Mouse (Mus musculus): ENCODE measurements around the gene Gfpt1. TPM values are rescaled to one million over a fixed set of nuclear protein-coding genes. Genes with fewer than 3 reads are reported as not detected.
A peak's percentile ranks its signal among the peaks of the same experiment; 100 is the strongest.
"Not testable (repeated sequence)": the region's sequence is repeated elsewhere in the genome, so short reads cannot be mapped to it uniquely, and the experiment has no call there.

The Gfpt1 gene
- polyA plus RNA-seq, 1 experiment: 11.9 TPM

- no peak overlapping the region for H3K4me3 ChIP-seq (ENCODE audit: insufficient read depth, low read depth, low read length)
- peak; percentile 41 for DNase-seq
- TF ChIP-seq CTCF (conservative IDR thresholded peaks at IDR 0.05; ENCODE audit: insufficient read depth, insufficient read length, low read depth, low read length) (no peak), POLR2A (IDR thresholded peaks at IDR 0.05; ENCODE audit: low read depth, low read length) (no peak)
- H3K4me1 ChIP-seq (ENCODE audit: control insufficient read depth, insufficient read depth, low read length): peaks cover 5% of the 10 kb centered on the region; the same call in 1 of the 2 replicates
- WGBS: 62% methylated on average over 7 of the region's 7 CpGs
- peaks cover 3% of the 10 kb centered on the region; the same call in 1 of the 2 replicates for H3K36me3 ChIP-seq (ENCODE audit: control insufficient read depth, insufficient read depth, low read length)
- no peak overlapping the region for H3K27ac ChIP-seq (ENCODE audit: insufficient read depth, low read depth, low read length)
- H3K27me3 ChIP-seq (replicated peaks; ENCODE audit: control insufficient read depth, insufficient read depth, low read length): no peaks in the 10 kb centered on the region
Observed at GRCm38 (mm10) chr6:87026980-87027379, 15.7 kb upstream of the Gfpt1 start.

- no peak overlapping the region for H3K27ac ChIP-seq (ENCODE audit: insufficient read depth, low read depth, low read length)
- H3K27me3 ChIP-seq (replicated peaks; ENCODE audit: control insufficient read depth, insufficient read depth, low read length): no peaks in the 10 kb centered on the region
- no peak overlapping the region for H3K4me3 ChIP-seq (ENCODE audit: insufficient read depth, low read depth, low read length)
- DNase-seq: no peak
- H3K4me1 ChIP-seq (ENCODE audit: control insufficient read depth, insufficient read depth, low read length): peaks cover 5% of the 10 kb centered on the region; the same call in 1 of the 2 replicates
- peaks cover 1% of the 10 kb centered on the region; the same call in 1 of the 2 replicates for H3K36me3 ChIP-seq (ENCODE audit: control insufficient read depth, insufficient read depth, low read length)
- TF ChIP-seq POLR2A (IDR thresholded peaks at IDR 0.05; ENCODE audit: low read depth, low read length) (no peak), CTCF (conservative IDR thresholded peaks at IDR 0.05; ENCODE audit: insufficient read depth, insufficient read length, low read depth, low read length) (no peak)
Observed at GRCm38 (mm10) chr6:87028881-87029280, 13.8 kb upstream of the Gfpt1 start.

DNA sequence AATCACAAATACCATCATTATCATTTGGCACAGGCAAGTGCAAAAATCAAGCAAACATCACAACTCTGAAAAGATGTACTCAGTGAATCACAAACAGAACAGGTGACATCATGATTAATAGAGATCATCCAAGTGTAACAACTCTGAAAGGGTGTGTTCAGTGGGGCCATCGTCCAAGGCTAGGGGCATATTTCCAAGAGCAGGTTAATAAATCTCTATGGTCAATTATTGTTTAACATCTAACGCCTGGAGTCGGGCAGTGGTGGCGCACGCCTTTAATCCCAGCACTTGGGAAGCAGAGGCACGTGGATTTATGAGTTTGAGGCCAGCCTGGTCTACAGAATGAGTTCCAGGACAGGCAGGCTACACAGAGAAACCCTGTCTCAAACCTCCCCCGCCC, 11.3 kb upstream of the Gfpt1 start:
- not testable (repeated sequence) for H3K36me3 ChIP-seq (ENCODE audit: control insufficient read depth, insufficient read depth, low read length); H3K27me3 ChIP-seq (replicated peaks; ENCODE audit: control insufficient read depth, insufficient read depth, low read length); H3K4me1 ChIP-seq (ENCODE audit: control insufficient read depth, insufficient read depth, low read length); H3K27ac ChIP-seq (ENCODE audit: insufficient read depth, low read depth, low read length); H3K4me3 ChIP-seq (ENCODE audit: insufficient read depth, low read depth, low read length)
- peak; percentile 90 for DNase-seq
- 34% methylated on average over 7 of the region's 7 CpGs for WGBS

GRCm38 (mm10) chr6:87032401-87032800, 10.2 kb upstream of the Gfpt1 start:
- no peak overlapping the region for H3K4me3 ChIP-seq (ENCODE audit: insufficient read depth, low read depth, low read length)
- peak; percentile 84 for DNase-seq
- no peaks in the 10 kb centered on the region for H3K27me3 ChIP-seq (replicated peaks; ENCODE audit: control insufficient read depth, insufficient read depth, low read length)
- H3K27ac ChIP-seq (ENCODE audit: insufficient read depth, low read depth, low read length): no peak overlapping the region
- peaks cover 5% of the 10 kb centered on the region; the same call in 1 of the 2 replicates for H3K4me1 ChIP-seq (ENCODE audit: control insufficient read depth, insufficient read depth, low read length)
- 59% methylated on average over 3 of the region's 3 CpGs for whole genome bisulfite sequencing
- TF ChIP-seq CTCF (conservative IDR thresholded peaks at IDR 0.05; ENCODE audit: insufficient read depth, insufficient read length, low read depth, low read length) (no peak), POLR2A (IDR thresholded peaks at IDR 0.05; ENCODE audit: low read depth, low read length) (no peak)
- no peaks in the 10 kb centered on the region; the same call in 1 of the 2 replicates for H3K36me3 ChIP-seq (ENCODE audit: control insufficient read depth, insufficient read depth, low read length)

DNA sequence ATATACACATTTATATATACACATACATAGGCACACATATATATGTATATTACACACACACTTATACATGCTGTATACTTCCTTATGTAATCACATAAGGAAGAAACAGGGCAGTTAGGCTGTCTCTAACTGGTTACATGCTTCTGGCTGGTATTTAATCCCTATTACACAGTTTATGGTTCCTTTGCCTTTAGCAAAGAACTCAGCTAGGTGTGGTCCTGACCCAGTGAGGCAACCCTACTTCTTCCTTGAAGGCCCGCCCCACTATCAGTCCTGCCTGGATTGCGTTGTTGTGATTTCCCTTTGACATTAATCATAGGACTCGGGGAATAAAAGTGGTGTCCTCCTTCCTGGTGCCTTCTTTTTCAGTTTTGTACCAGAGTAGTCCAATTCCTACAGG, 8.3 kb upstream of the Gfpt1 start:
- no peak overlapping the region for H3K27ac ChIP-seq (ENCODE audit: insufficient read depth, low read depth, low read length)
- no peak overlapping the region for H3K4me3 ChIP-seq (ENCODE audit: insufficient read depth, low read depth, low read length)
- WGBS: 79% methylated on average over 3 of the region's 3 CpGs
- peaks cover 5% of the 10 kb centered on the region; the same call in 1 of the 2 replicates for H3K4me1 ChIP-seq (ENCODE audit: control insufficient read depth, insufficient read depth, low read length)
- no peak for TF ChIP-seq CTCF (conservative IDR thresholded peaks at IDR 0.05; ENCODE audit: insufficient read depth, insufficient read length, low read depth, low read length)
- TF ChIP-seq POLR2A (IDR thresholded peaks at IDR 0.05; ENCODE audit: low read depth, low read length): no peak
- H3K27me3 ChIP-seq (replicated peaks; ENCODE audit: control insufficient read depth, insufficient read depth, low read length): no peaks in the 10 kb centered on the region
- no peak for DNase-seq
- no peaks in the 10 kb centered on the region; the same call in 1 of the 2 replicates for H3K36me3 ChIP-seq (ENCODE audit: control insufficient read depth, insufficient read depth, low read length)

DNA sequence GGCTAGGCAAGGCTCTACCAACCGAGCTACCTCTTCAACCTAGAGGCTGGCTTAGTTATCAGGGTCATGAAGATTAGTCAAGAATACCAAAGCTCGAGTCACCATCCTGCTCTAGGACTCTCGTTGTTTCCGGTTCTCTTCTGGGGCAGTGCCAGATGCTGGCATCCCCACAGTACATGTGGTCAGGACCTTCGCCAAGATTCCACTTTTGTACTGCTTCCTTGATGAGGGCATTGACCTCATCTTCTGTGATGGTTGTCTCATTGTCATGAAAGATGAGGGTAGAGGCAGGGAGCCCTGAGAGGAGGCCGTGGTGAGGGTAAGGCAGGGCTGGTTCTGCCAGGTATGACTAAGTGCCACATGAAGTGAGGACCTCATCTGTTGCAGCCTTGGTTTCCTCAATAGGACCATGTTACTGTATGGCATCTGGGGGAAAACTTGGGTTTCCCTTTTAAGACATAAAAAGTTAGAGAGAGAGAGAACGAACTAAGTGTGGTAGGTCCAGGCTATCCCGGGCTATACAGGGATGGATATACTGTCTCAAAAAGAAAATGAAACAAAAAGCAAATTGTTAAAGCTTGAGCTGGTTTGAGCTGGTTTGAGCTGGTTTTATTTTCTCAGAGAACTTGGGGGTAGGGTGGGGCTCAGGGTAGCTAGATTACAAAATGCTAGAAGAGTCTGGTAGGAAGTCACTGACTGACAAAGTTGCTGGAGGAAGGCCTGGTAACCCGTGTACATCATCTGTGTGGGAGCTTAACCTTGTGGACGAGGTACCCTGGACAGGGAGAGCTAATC, 4.6 kb upstream of the Gfpt1 start:
- Histone ChIP-seq H3K27me3 (replicated peaks; ENCODE audit: control insufficient read depth, insufficient read depth, low read length) (no peaks in the 10 kb centered on the region), H3K27ac (ENCODE audit: insufficient read depth, low read depth, low read length) (no peak overlapping the region), H3K4me3 (ENCODE audit: insufficient read depth, low read depth, low read length) (no peak overlapping the region), H3K4me1 (ENCODE audit: control insufficient read depth, insufficient read depth, low read length) (no peaks in the 10 kb centered on the region), H3K36me3 (ENCODE audit: control insufficient read depth, insufficient read depth, low read length) (no peaks in the 10 kb centered on the region)
- DNase-seq: peak; percentile 46
- TF ChIP-seq POLR2A (IDR thresholded peaks at IDR 0.05; ENCODE audit: low read depth, low read length): no peak
- 73% methylated on average over 10 of the region's 10 CpGs for WGBS

- no peak overlapping the region for H3K27ac ChIP-seq (ENCODE audit: insufficient read depth, low read depth, low read length)
- DNase-seq: no peak
- H3K27me3 ChIP-seq (replicated peaks; ENCODE audit: control insufficient read depth, insufficient read depth, low read length): no peaks in the 10 kb centered on the region
- H3K4me1 ChIP-seq (ENCODE audit: control insufficient read depth, insufficient read depth, low read length): peaks cover 5% of the 10 kb centered on the region; the same call in 1 of the 2 replicates
- TF ChIP-seq CTCF (conservative IDR thresholded peaks at IDR 0.05; ENCODE audit: insufficient read depth, insufficient read length, low read depth, low read length) (no peak), POLR2A (IDR thresholded peaks at IDR 0.05; ENCODE audit: low read depth, low read length) (no peak)
- 94% methylated on average over 8 of the region's 8 CpGs for WGBS
- no peaks in the 10 kb centered on the region for H3K36me3 ChIP-seq (ENCODE audit: control insufficient read depth, insufficient read depth, low read length)
- H3K4me3 ChIP-seq (ENCODE audit: insufficient read depth, low read depth, low read length): no peak overlapping the region
Observed at GRCm38 (mm10) chr6:87039161-87039560, 3.5 kb upstream of the Gfpt1 start.

All from kidney, adult 2 months (tissue).